Mouse (Mus musculus): Measurements from ENCODE around the gene Rxrb.

The Rxrb gene

GRCm38 (mm10) chr17:34031465-34032173 is at the start of gene Rxrb, which contains the start of gene Slc39a7:
Rxrb (plus strand) TSS chr17:34031812.
Slc39a7 (minus strand) TSS chr17:34031682.
- TF ChIP-seq GATA4 (IDR thresholded peaks at IDR 0.05; ENCODE audit: insufficient replicate concordance, low read length), result peak; percentile 68; the same call in 1 of the 2 replicates

GRCm38 (mm10) chr17:33991788-33992664 is 39.6 kb upstream of the Rxrb start:
- no peak for TF ChIP-seq GATA4 (IDR thresholded peaks at IDR 0.05; ENCODE audit: insufficient replicate concordance, low read length)

GRCm38 (mm10) chr17:33994959-33995358 is 36.7 kb upstream of the Rxrb start:
- TF ChIP-seq GATA4 (IDR thresholded peaks at IDR 0.05; ENCODE audit: insufficient replicate concordance, low read length), result no peak

GRCm38 (mm10) chr17:33995651-33996050 is 36.0 kb upstream of the Rxrb start:
- TF ChIP-seq GATA4 (IDR thresholded peaks at IDR 0.05; ENCODE audit: insufficient replicate concordance, low read length), result no peak

- no peak for TF ChIP-seq GATA4 (IDR thresholded peaks at IDR 0.05; ENCODE audit: insufficient replicate concordance, low read length)
These were observed 32.1 kb upstream of the Rxrb start for GRCm38 (mm10) chr17:33999341-34000149.

GRCm38 (mm10) chr17:34000150-34000537 is 31.5 kb upstream of the Rxrb start, which contains the start of gene H2-K1:
H2-K1 (minus strand) TSS chr17:34000347.
- TF ChIP-seq GATA4 (IDR thresholded peaks at IDR 0.05; ENCODE audit: insufficient replicate concordance, low read length), result peak; percentile 34; the same call in 1 of the 2 replicates

- no peak for TF ChIP-seq GATA4 (IDR thresholded peaks at IDR 0.05; ENCODE audit: insufficient replicate concordance, low read length)
These were observed 28.2 kb upstream of the Rxrb start for GRCm38 (mm10) chr17:34003426-34003825.

- TF ChIP-seq GATA4 (IDR thresholded peaks at IDR 0.05; ENCODE audit: insufficient replicate concordance, low read length), result no peak
These were observed 25.0 kb upstream of the Rxrb start for GRCm38 (mm10) chr17:34006570-34006969.

GRCm38 (mm10) chr17:34010156-34010555 is 21.5 kb upstream of the Rxrb start:
- no peak for TF ChIP-seq GATA4 (IDR thresholded peaks at IDR 0.05; ENCODE audit: insufficient replicate concordance, low read length)

- no peak for TF ChIP-seq GATA4 (IDR thresholded peaks at IDR 0.05; ENCODE audit: insufficient replicate concordance, low read length)
These were observed 18.2 kb upstream of the Rxrb start for GRCm38 (mm10) chr17:34013436-34013835.

- TF ChIP-seq GATA4 (IDR thresholded peaks at IDR 0.05; ENCODE audit: insufficient replicate concordance, low read length), result no peak
These were observed 9.8 kb upstream of the Rxrb start for GRCm38 (mm10) chr17:34021539-34022413.

GRCm38 (mm10) chr17:34022414-34022783 is 9.2 kb upstream of the Rxrb start:
- no peak for TF ChIP-seq GATA4 (IDR thresholded peaks at IDR 0.05; ENCODE audit: insufficient replicate concordance, low read length)

- no peak for TF ChIP-seq GATA4 (IDR thresholded peaks at IDR 0.05; ENCODE audit: insufficient replicate concordance, low read length)
These were observed 8.6 kb upstream of the Rxrb start for GRCm38 (mm10) chr17:34022987-34023386.

GRCm38 (mm10) chr17:34023678-34024077 is 7.9 kb upstream of the Rxrb start:
- no peak for TF ChIP-seq GATA4 (IDR thresholded peaks at IDR 0.05; ENCODE audit: insufficient replicate concordance, low read length)

All from liver, adult (tissue).